In genomic region chr2:128806561-128806960, GRCm38 (mm10) we compare ENCODE assay signal across 10 mouse cellular contexts. TPM values are rescaled to one million over a fixed set of nuclear protein-coding genes. Genes with fewer than 3 reads are reported as not detected.
DNase-seq lines count a peak whose midpoint lies in the region; ATAC-seq and TF ChIP-seq lines count a peak whose summit lies in the region.
"Had no signal": no experiment of that assay in that cellular context is flagged by ENCODE, and none has a peak within 500 bp of the region (broad histone marks: within the 10 kb centered on the region; RNA-seq: fewer than 3 reads in every experiment).

No protein-coding gene starts in this region.

- TF ChIP-seq CTCF in CH12.LX (conservative IDR thresholded peaks at IDR 0.05 in 1 of 2, IDR thresholded peaks at IDR 0.05 in 1 of 2; ENCODE audit: low read depth in 2 of 2, low read length in 2 of 2): no peak

- no peaks in the 10 kb centered on the region for H3K4me1 ChIP-seq in kidney, embryonic 14.5 days (ENCODE audit: control insufficient read depth, insufficient read depth, low read length)
- H3K4me1 ChIP-seq in CH12.LX (ENCODE audit: control insufficient read depth in 1 of 2, insufficient read depth in 2 of 2): peaks cover 0 to 3% of the 10 kb centered on the region in 2 experiments; a peak in 1 of 4 replicates
- no peaks in the 10 kb centered on the region; the same call in 1 of the 2 replicates for H3K4me1 ChIP-seq in liver, embryonic 15.5 days (replicated peaks)
- no peaks in the 10 kb centered on the region for H3K4me1 ChIP-seq in forebrain, embryonic 10.5 days
- H3K4me1 ChIP-seq: forebrain, embryonic 15.5 days; midbrain, embryonic 12.5 days had no signal

- dilution Hi-C loops in CH12.LX (cut with MboI; ENCODE audit: extremely low pct_ligation_motif_present, extremely low pct_unique_long_range_greater_than_20kb, low sequenced_read_pairs): no loop called here

- no peak overlapping the region for H3K4me2 ChIP-seq in kidney, embryonic 14.5 days (replicated peaks; ENCODE audit: low read depth, low read length)
- H3K4me2 ChIP-seq in CH12.LX (ENCODE audit: insufficient read depth, low read depth, poor library complexity, severe bottlenecking): 0 out of 2 replicates have a peak overlapping the region, but pooled peaks have one; percentile 1
- H3K4me2 ChIP-seq in liver, embryonic 15.5 days: no peak overlapping the region
- H3K4me2 ChIP-seq: forebrain, embryonic 15.5 days; midbrain, embryonic 12.5 days had no signal

- no peak overlapping the region for H3K27ac ChIP-seq in kidney, embryonic 14.5 days (ENCODE audit: low read depth, low read length)
- H3K27ac ChIP-seq in CH12.LX (ENCODE audit: insufficient read depth, low read depth): no peak overlapping the region
- no peak overlapping the region for H3K27ac ChIP-seq in liver, embryonic 15.5 days (replicated peaks)
- H3K27ac ChIP-seq in forebrain, embryonic 10.5 days: no peak overlapping the region
- H3K27ac ChIP-seq: forebrain, embryonic 15.5 days; midbrain, embryonic 12.5 days had no signal

- in situ Hi-C loops in CH12.LX (cut with MboI; ENCODE audit: low pct_ligation_motif_present, low pct_unique_long_range_greater_than_20kb, low sequenced_read_pairs): no loop called here

- no peak for TF ChIP-seq EP300 in CH12.LX (IDR thresholded peaks at IDR 0.05; ENCODE audit: low read length)

- no peak overlapping the region for H3K9ac ChIP-seq in kidney, embryonic 14.5 days (ENCODE audit: low read depth, low read length)
- no peak overlapping the region for H3K9ac ChIP-seq in CH12.LX (ENCODE audit: insufficient read depth, low read depth)
- H3K9ac ChIP-seq in liver, embryonic 15.5 days: no peak overlapping the region
- H3K9ac ChIP-seq: forebrain, embryonic 15.5 days; midbrain, embryonic 12.5 days had no signal

- peaks cover 16% of the 10 kb centered on the region; the same call in 1 of the 2 replicates for H3K36me3 ChIP-seq in kidney, embryonic 14.5 days (ENCODE audit: control insufficient read depth, insufficient read depth, low read length)
- H3K36me3 ChIP-seq in CH12.LX (replicated peaks in 1 of 2; ENCODE audit: control insufficient read depth in 1 of 2, insufficient read depth in 1 of 2, low read length in 1 of 2): no peaks in the 10 kb centered on the region
- peaks cover 10% of the 10 kb centered on the region for H3K36me3 ChIP-seq in liver, embryonic 15.5 days (replicated peaks)
- H3K36me3 ChIP-seq in forebrain, embryonic 10.5 days (replicated peaks): peaks cover 8% of the 10 kb centered on the region
- H3K36me3 ChIP-seq: forebrain, embryonic 15.5 days; midbrain, embryonic 12.5 days had no signal

- no peak for ATAC-seq in kidney, embryonic 14.5 days (ENCODE audit: low FRiP score, low TSS enrichment)
- ATAC-seq in liver, embryonic 15.5 days (ENCODE audit: insufficient read depth): 0 out of 2 replicates have a peak, but pooled peaks have one; percentile 12
- ATAC-seq: forebrain, embryonic 15.5 days had no signal

- WGBS in kidney, embryonic 14.5 days: 63% methylated on average over 8 of the region's 8 CpGs
- WGBS in liver, embryonic 15.5 days (ENCODE audit: insufficient replicate concordance): 21% methylated on average over 8 of the region's 8 CpGs
- 82% methylated on average over 8 of the region's 8 CpGs for WGBS in forebrain, embryonic 10.5 days

- H3K4me3 ChIP-seq in kidney, embryonic 14.5 days (ENCODE audit: low read length): no peak overlapping the region
- H3K4me3 ChIP-seq in CH12.LX (replicated peaks in 1 of 3; ENCODE audit: low read depth in 2 of 3, low read length in 2 of 3, poor library complexity in 1 of 3): no peak overlapping the region
- no peak overlapping the region for H3K4me3 ChIP-seq in liver, embryonic 15.5 days (replicated peaks)
- no peak overlapping the region for H3K4me3 ChIP-seq in forebrain, embryonic 10.5 days
- H3K4me3 ChIP-seq: forebrain, embryonic 15.5 days; midbrain, embryonic 12.5 days had no signal

- DNase-seq in kidney, adult 8-10 months: peak; percentile 20 to 24
- peak; percentile 23 for DNase-seq in 3T3-L1 (ENCODE audit: low read depth, low spot score)
- DNase-seq in CH12.LX (ENCODE audit: extremely low read depth): peak; percentile 12
- DNase-seq in cerebellum, postnatal 25 days: no peak
- DNase-seq in ovary, postnatal 10 days (ENCODE audit: low spot score): no peak
- no peak for DNase-seq in forebrain, embryonic 10.5 days (ENCODE audit: extremely low spot score, low spot score)

- no peak for TF ChIP-seq RAD21 in CH12.LX (IDR thresholded peaks at IDR 0.05; ENCODE audit: low read depth, low read length)

- H3K79me2 ChIP-seq in CH12.LX (replicated peaks; ENCODE audit: control insufficient read depth, extremely low read depth, insufficient read depth, poor library complexity, severe bottlenecking): no peaks in the 10 kb centered on the region

- H3K9me3 ChIP-seq in kidney, embryonic 14.5 days (ENCODE audit: control insufficient read depth, low read length): no peaks in the 10 kb centered on the region
- H3K9me3 ChIP-seq in CH12.LX (replicated peaks; ENCODE audit: low read length): no peaks in the 10 kb centered on the region
- no peaks in the 10 kb centered on the region for H3K9me3 ChIP-seq in liver, embryonic 15.5 days (replicated peaks)
- no peaks in the 10 kb centered on the region for H3K9me3 ChIP-seq in forebrain, embryonic 10.5 days
- H3K9me3 ChIP-seq: forebrain, embryonic 15.5 days; midbrain, embryonic 12.5 days had no signal

- no peaks in the 10 kb centered on the region for H3K27me3 ChIP-seq in kidney, embryonic 14.5 days (ENCODE audit: control insufficient read depth, insufficient read depth, low read length)
- H3K27me3 ChIP-seq in CH12.LX (replicated peaks): no peaks in the 10 kb centered on the region
- H3K27me3 ChIP-seq in liver, embryonic 15.5 days: no peaks in the 10 kb centered on the region
- no peaks in the 10 kb centered on the region for H3K27me3 ChIP-seq in forebrain, embryonic 10.5 days (ENCODE audit: poor library complexity, severe bottlenecking)
- H3K27me3 ChIP-seq: forebrain, embryonic 15.5 days; midbrain, embryonic 12.5 days had no signal

- no peak for TF ChIP-seq POLR2A in CH12.LX (IDR thresholded peaks at IDR 0.05; ENCODE audit: low read depth, low read length)

TF ChIP-seq in CH12.LX, 34 proteins besides CTCF, POLR2A, EP300 and RAD21:
- TF ChIP-seq POLR2AphosphoS2 (IDR thresholded peaks at IDR 0.05; ENCODE audit: low read depth, low read length): no peak
- peak; percentile 89 for TF ChIP-seq MAFK (IDR thresholded peaks at IDR 0.05; ENCODE audit: insufficient replicate concordance, low read length)
- no peak for TF ChIP-seq PAX5 (IDR thresholded peaks at IDR 0.05; ENCODE audit: low read length)

RNA-seq across cellular contexts. Expression of gene Tmem87b, which starts 11.4 kb away (rescaled TPM):
- polyA plus RNA-seq in kidney, embryonic 14.5 days (2014; fragmentation: Nextera tagmentation; extraction: Ambion mirVana): 14.8 and 31.8 TPM in 2 replicates
- 4.3 and 5.3 TPM in 2 replicates for total RNA-seq in CH12.LX (2012; rRNA removed)
- total RNA-seq in CH12.LX (2014; rRNA removed): 6.6 and 8.1 TPM in 2 replicates
- polyA plus RNA-seq in CH12.LX (2012; ENCODE audit: insufficient read length, low read depth): 5.4 and 6.2 TPM in 2 replicates
- 8.7 and 8.8 TPM in 2 replicates for polyA plus RNA-seq in liver, embryonic 15.5 days (2015; fragmentation: Nextera tagmentation; extraction: Ambion mirVana)
- polyA plus RNA-seq in forebrain, embryonic 10.5 days (2016; fragmentation: Nextera tagmentation; extraction: Ambion mirVana): 23.6 and 24.7 TPM in 2 replicates

RNA-seq across cellular contexts. Expression of gene Fbln7, which starts 56.2 kb away (rescaled TPM):
- 3.3 and 4.7 TPM in 2 replicates for polyA plus RNA-seq in kidney, embryonic 14.5 days (2014; fragmentation: Nextera tagmentation; extraction: Ambion mirVana)
- total RNA-seq in CH12.LX (2012; rRNA removed): not detected in 2 replicates
- not detected in 2 replicates for total RNA-seq in CH12.LX (2014; rRNA removed)
- not detected in 2 replicates for polyA plus RNA-seq in CH12.LX (2012; ENCODE audit: insufficient read length, low read depth)
- 0.35 and 0.40 TPM in 2 replicates for polyA plus RNA-seq in liver, embryonic 15.5 days (2015; fragmentation: Nextera tagmentation; extraction: Ambion mirVana)
- 2.1 and 2.4 TPM in 2 replicates for polyA plus RNA-seq in forebrain, embryonic 10.5 days (2016; fragmentation: Nextera tagmentation; extraction: Ambion mirVana)

Comparison
In these comparisons a context has a peak if more than half of its experiments do, and no peak if none do; other contexts are left out.
1. DNase-seq: peak in kidney, adult 8-10 months (2 of 2), 3T3-L1 (single experiment) and CH12.LX (single experiment); none in cerebellum, postnatal 25 days (0 of 2), ovary, postnatal 10 days (single experiment) and forebrain, embryonic 10.5 days (single experiment).